25 mouse cellular contexts compared by ENCODE assay signal in the genomic region with DNA sequence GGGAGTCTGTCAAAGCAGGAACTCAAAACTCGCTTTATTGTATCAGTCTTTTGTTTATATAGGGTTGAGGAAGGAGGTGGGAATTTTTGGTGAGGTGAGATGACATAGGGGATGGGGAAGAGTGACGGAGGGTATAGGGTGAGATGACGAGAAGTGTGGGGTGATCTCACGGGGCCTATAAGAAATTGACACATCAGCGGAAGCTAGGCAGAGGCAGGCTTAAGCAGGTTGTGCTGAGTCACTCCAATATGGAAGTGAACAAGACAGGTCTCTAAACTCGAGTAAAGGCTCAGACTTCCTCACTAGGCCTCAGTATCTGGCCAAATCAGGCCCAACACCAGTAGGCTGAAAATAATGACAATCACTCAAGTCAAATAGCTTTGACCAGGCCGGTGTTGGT. TPM values are rescaled to one million over a fixed set of nuclear protein-coding genes. Genes with fewer than 3 reads are reported as not detected.
A peak's percentile ranks its signal among the peaks of the same experiment; 100 is the strongest.
DNase-seq lines count a peak whose midpoint lies in the region; ATAC-seq lines count a peak whose summit lies in the region.
"Had no signal": no experiment of that assay in that cellular context is flagged by ENCODE, and none has a peak within 500 bp of the region (broad histone marks: within the 10 kb centered on the region; RNA-seq: fewer than 3 reads in every experiment).

No protein-coding gene starts in this region.

- H3K36me3 ChIP-seq in forebrain, embryonic 11.5 days (ENCODE audit: control insufficient read depth, insufficient read depth, low read length) = no peaks in the 10 kb centered on the region; the same call in 1 of the 2 replicates
- H3K36me3 ChIP-seq in forebrain, embryonic 10.5 days (replicated peaks) = peaks cover 2% of the 10 kb centered on the region; the same call in 1 of the 2 replicates
- H3K36me3 ChIP-seq: forebrain, embryonic 15.5 days; G1E; heart, embryonic 10.5 days had no signal

- peak; percentile 30 for DNase-seq in forebrain, embryonic 11.5 days (ENCODE audit: low spot score)
- DNase-seq in forebrain, embryonic 10.5 days (ENCODE audit: extremely low spot score, low spot score) = no peak
- peak; percentile 39 for DNase-seq in ES-CJ7 (ENCODE audit: low read depth, low spot score)
- peak; percentile 75 for DNase-seq in R1 (ENCODE audit: low read depth, low spot score)
- no peak for DNase-seq in right cerebral cortex, postnatal 25 days
- DNase-seq: adrenal gland, postnatal 10 days; adrenal gland, postnatal 36 days; B cell, adult 2 months; cerebellum, adult 18-20 months; cerebellum, adult 9-11 months; cerebellum, postnatal 25 days; embryo, embryonic 11 days; gastrocnemius, postnatal 25 days; heart, adult 2 months; kidney, adult 2 months had no signal

- H3K27me3 ChIP-seq in forebrain, embryonic 11.5 days (ENCODE audit: control insufficient read depth, insufficient read depth, low read length) = no peaks in the 10 kb centered on the region
- no peaks in the 10 kb centered on the region for H3K27me3 ChIP-seq in forebrain, embryonic 10.5 days (ENCODE audit: poor library complexity, severe bottlenecking)
- H3K27me3 ChIP-seq: embryonic facial prominence, embryonic 13.5 days; forebrain, embryonic 12.5 days; forebrain, embryonic 15.5 days; hindbrain, embryonic 12.5 days; hindbrain, embryonic 15.5 days had no signal

- H3K4me2 ChIP-seq in forebrain, embryonic 11.5 days (ENCODE audit: low read depth, low read length, severe bottlenecking) = no peak overlapping the region
- H3K4me2 ChIP-seq: embryonic facial prominence, embryonic 13.5 days; forebrain, embryonic 12.5 days; forebrain, embryonic 15.5 days; hindbrain, embryonic 12.5 days; hindbrain, embryonic 15.5 days had no signal

- H3K4me3 ChIP-seq in forebrain, embryonic 11.5 days (ENCODE audit: low read depth, low read length) = no peak overlapping the region
- H3K4me3 ChIP-seq in forebrain, embryonic 10.5 days = no peak overlapping the region
- H3K4me3 ChIP-seq: embryonic facial prominence, embryonic 10.5 days; embryonic facial prominence, embryonic 13.5 days; forebrain, embryonic 12.5 days; forebrain, embryonic 15.5 days; heart, adult 2 months; heart, embryonic 10.5 days; hindbrain, embryonic 12.5 days; hindbrain, embryonic 15.5 days had no signal

- 92% methylated on average over 7 of the region's 7 CpGs for WGBS in forebrain, embryonic 11.5 days
- WGBS in forebrain, embryonic 10.5 days = 92% methylated on average over 7 of the region's 7 CpGs

- no peak overlapping the region for H3K9ac ChIP-seq in forebrain, embryonic 11.5 days (ENCODE audit: low read length)
- H3K9ac ChIP-seq: embryonic facial prominence, embryonic 13.5 days; forebrain, embryonic 12.5 days; forebrain, embryonic 15.5 days; hindbrain, embryonic 12.5 days; hindbrain, embryonic 15.5 days had no signal

- ATAC-seq in forebrain, embryonic 11.5 days (replicated peaks; ENCODE audit: low FRiP score) = no peak
- no peak for ATAC-seq in megakaryocyte, adult 5-6 weeks (ENCODE audit: poor library complexity, severe bottlenecking)
- ATAC-seq: forebrain, embryonic 15.5 days; intestine, postnatal 0 days had no signal

- H3K27ac ChIP-seq in forebrain, embryonic 11.5 days (ENCODE audit: low read depth, low read length) = no peak overlapping the region
- no peak overlapping the region for H3K27ac ChIP-seq in forebrain, embryonic 10.5 days
- H3K27ac ChIP-seq: embryonic facial prominence, embryonic 10.5 days; embryonic facial prominence, embryonic 13.5 days; forebrain, embryonic 12.5 days; forebrain, embryonic 15.5 days; heart, adult 2 months; heart, embryonic 10.5 days; hindbrain, embryonic 12.5 days; hindbrain, embryonic 15.5 days had no signal

- H3K9me3 ChIP-seq in forebrain, embryonic 11.5 days (ENCODE audit: control insufficient read depth, low read length) = no peaks in the 10 kb centered on the region
- no peaks in the 10 kb centered on the region for H3K9me3 ChIP-seq in forebrain, embryonic 10.5 days
- H3K9me3 ChIP-seq: embryonic facial prominence, embryonic 10.5 days; embryonic facial prominence, embryonic 13.5 days; forebrain, embryonic 12.5 days; forebrain, embryonic 15.5 days; G1E; heart, embryonic 10.5 days; hindbrain, embryonic 12.5 days; hindbrain, embryonic 15.5 days had no signal

- H3K4me1 ChIP-seq in forebrain, embryonic 11.5 days (replicated peaks; ENCODE audit: control insufficient read depth, insufficient read depth, low read length) = no peaks in the 10 kb centered on the region; the same call in 1 of the 2 replicates
- H3K4me1 ChIP-seq in forebrain, embryonic 10.5 days = peaks cover 23% of the 10 kb centered on the region
- H3K4me1 ChIP-seq: forebrain, embryonic 15.5 days had no signal

RNA-seq across cellular contexts. Expression of a gene that starts 20.2 kb away (rescaled TPM):
- polyA plus RNA-seq in forebrain, embryonic 11.5 days (2014; fragmentation: Nextera tagmentation; extraction: Ambion mirVana) = 64.5 and 69.2 TPM in 2 replicates
- 61.0 and 61.5 TPM in 2 replicates for polyA plus RNA-seq in forebrain, embryonic 10.5 days (2016; fragmentation: Nextera tagmentation; extraction: Ambion mirVana)
- total RNA-seq in megakaryocyte, adult 5-6 weeks (2015) = 14.7 and 14.9 TPM in 2 replicates
- total RNA-seq in megakaryocyte, adult 5-6 weeks (2017) = 12.4 and 13.8 TPM in 2 replicates

RNA-seq across cellular contexts. Expression of a gene that starts 38.1 kb away (rescaled TPM):
- 24.3 and 26.4 TPM in 2 replicates for polyA plus RNA-seq in forebrain, embryonic 11.5 days (2014; fragmentation: Nextera tagmentation; extraction: Ambion mirVana)
- polyA plus RNA-seq in forebrain, embryonic 10.5 days (2016; fragmentation: Nextera tagmentation; extraction: Ambion mirVana) = 15.5 and 17.0 TPM in 2 replicates
- 41.9 and 47.3 TPM in 2 replicates for total RNA-seq in megakaryocyte, adult 5-6 weeks (2015)
- 28.0 and 37.9 TPM in 2 replicates for total RNA-seq in megakaryocyte, adult 5-6 weeks (2017)

RNA-seq across cellular contexts. Expression of a gene that starts 57.2 kb away (rescaled TPM):
- 19.2 and 19.5 TPM in 2 replicates for polyA plus RNA-seq in forebrain, embryonic 11.5 days (2014; fragmentation: Nextera tagmentation; extraction: Ambion mirVana)
- 18.6 and 20.2 TPM in 2 replicates for polyA plus RNA-seq in forebrain, embryonic 10.5 days (2016; fragmentation: Nextera tagmentation; extraction: Ambion mirVana)
- total RNA-seq in megakaryocyte, adult 5-6 weeks (2015) = 0.80 and 1.5 TPM in 2 replicates
- 0.66 TPM in 1 of 2 replicates, not detected in the other for total RNA-seq in megakaryocyte, adult 5-6 weeks (2017)
- total RNA-seq: G1E had no signal
- polyA plus RNA-seq: G1E had no signal

Comparison
In these comparisons a context has a peak if more than half of its experiments do, and no peak if none do; other contexts are left out.
1. DNase-seq: peak in forebrain, embryonic 11.5 days (single experiment), ES-CJ7 (single experiment) and R1 (single experiment); none in forebrain, embryonic 10.5 days (single experiment) and right cerebral cortex, postnatal 25 days (single experiment).